Mouse (Mus musculus): ENCODE measurements around the gene Plppr3. TPM values are rescaled to one million over a fixed set of nuclear protein-coding genes. Genes with fewer than 3 reads are reported as not detected.

Plppr3 gene
- polyA plus RNA-seq, 2 experiments: 3.0 to 7.0 TPM

GRCm38 (mm10) chr10:79862925-79863324, 11.5 kb downstream of the Plppr3 start:
- Histone ChIP-seq H3K36me3 (replicated peaks; ENCODE audit: control insufficient read depth, insufficient read depth, low read depth) (peaks cover 61% of the 10 kb centered on the region), H3K4me3 (ENCODE audit: insufficient read depth in 1 of 2, low read depth in 2 of 2, low read length in 2 of 2) (no peak overlapping the region), H3K9me3 (ENCODE audit: control insufficient read depth, low read length) (no peaks in the 10 kb centered on the region), H3K27ac (no peak overlapping the region), H3K4me1 (replicated peaks; ENCODE audit: control insufficient read depth in 2 of 2, insufficient read depth in 2 of 2, low read length in 1 of 2) (peaks cover 0 to 3% of the 10 kb centered on the region in 2 experiments; a peak in 1 of 4 replicates), H3K4me2 (ENCODE audit: low read depth) (no peak overlapping the region), H3K9ac (replicated peaks) (no peak overlapping the region), H3K27me3 (ENCODE audit: control insufficient read depth, insufficient read depth, low read length) (no peaks in the 10 kb centered on the region)
- no peak for DNase-seq (ENCODE audit: low read depth in 3 of 3, low spot score in 3 of 3)
- WGBS (ENCODE audit: insufficient replicate concordance): 77% methylated on average over 10 of the region's 10 CpGs
- ATAC-seq (ENCODE audit: insufficient read depth): no peak
- TF ChIP-seq EP300 (IDR thresholded peaks at IDR 0.05; ENCODE audit: low read depth) (no peak), CTCF (IDR thresholded peaks at IDR 0.05; ENCODE audit: low read depth) (no peak)

DNA sequence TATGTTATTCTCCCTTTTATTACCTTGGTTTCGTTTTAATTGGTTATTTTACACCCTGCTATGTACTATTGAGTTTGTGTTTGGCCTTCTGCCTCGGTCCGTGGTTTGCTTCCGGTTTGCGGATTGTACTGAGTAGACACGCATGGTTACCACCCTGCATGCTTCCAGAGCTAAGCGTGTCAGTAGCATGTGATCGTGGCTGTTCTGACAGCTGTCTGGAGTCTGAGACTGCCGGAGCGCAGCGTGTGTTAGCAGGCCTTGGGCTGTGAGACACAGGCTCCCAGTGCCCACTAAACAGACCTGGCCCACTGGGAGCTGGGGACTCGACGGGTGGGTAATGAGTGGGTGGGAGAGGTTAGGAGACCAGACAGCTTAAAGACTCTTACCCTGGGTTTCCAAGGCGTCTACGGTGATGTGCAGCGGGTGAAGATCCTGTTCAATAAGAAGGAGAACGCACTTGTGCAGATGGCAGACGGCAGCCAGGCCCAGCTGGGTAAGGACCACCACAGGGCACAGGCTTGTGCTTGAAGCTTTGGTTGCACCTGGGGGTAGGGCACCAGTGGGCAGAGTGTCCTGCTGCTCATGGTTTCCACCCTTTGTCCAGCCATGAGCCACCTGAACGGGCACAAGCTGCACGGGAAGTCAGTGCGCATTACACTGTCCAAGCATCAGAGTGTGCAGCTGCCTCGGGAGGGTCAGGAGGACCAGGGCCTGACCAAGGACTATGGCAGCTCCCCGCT, 12.2 kb downstream of the Plppr3 start:
- Histone ChIP-seq H3K27me3 (ENCODE audit: control insufficient read depth, insufficient read depth, low read length) (no peaks in the 10 kb centered on the region), H3K36me3 (replicated peaks; ENCODE audit: control insufficient read depth, insufficient read depth, low read depth) (peaks cover 66% of the 10 kb centered on the region), H3K9ac (replicated peaks) (no peak overlapping the region), H3K27ac (no peak overlapping the region), H3K9me3 (ENCODE audit: control insufficient read depth, low read length) (no peaks in the 10 kb centered on the region), H3K4me1 (replicated peaks; ENCODE audit: control insufficient read depth in 2 of 2, insufficient read depth in 2 of 2, low read length in 1 of 2) (peaks cover 1 to 10% of the 10 kb centered on the region in 2 experiments; a peak in 3 of 4 replicates), H3K4me3 (ENCODE audit: insufficient read depth in 1 of 2, low read depth in 2 of 2, low read length in 2 of 2) (no peak overlapping the region), H3K4me2 (ENCODE audit: low read depth) (no peak overlapping the region)
- no peak for DNase-seq (ENCODE audit: low read depth in 3 of 3, low spot score in 3 of 3)
- ATAC-seq (ENCODE audit: insufficient read depth): no peak
- WGBS (ENCODE audit: insufficient replicate concordance): 88% methylated on average over 23 of the region's 23 CpGs
- TF ChIP-seq EP300 (IDR thresholded peaks at IDR 0.05; ENCODE audit: low read depth) (no peak), CTCF (IDR thresholded peaks at IDR 0.05; ENCODE audit: low read depth) (no peak)

DNA sequence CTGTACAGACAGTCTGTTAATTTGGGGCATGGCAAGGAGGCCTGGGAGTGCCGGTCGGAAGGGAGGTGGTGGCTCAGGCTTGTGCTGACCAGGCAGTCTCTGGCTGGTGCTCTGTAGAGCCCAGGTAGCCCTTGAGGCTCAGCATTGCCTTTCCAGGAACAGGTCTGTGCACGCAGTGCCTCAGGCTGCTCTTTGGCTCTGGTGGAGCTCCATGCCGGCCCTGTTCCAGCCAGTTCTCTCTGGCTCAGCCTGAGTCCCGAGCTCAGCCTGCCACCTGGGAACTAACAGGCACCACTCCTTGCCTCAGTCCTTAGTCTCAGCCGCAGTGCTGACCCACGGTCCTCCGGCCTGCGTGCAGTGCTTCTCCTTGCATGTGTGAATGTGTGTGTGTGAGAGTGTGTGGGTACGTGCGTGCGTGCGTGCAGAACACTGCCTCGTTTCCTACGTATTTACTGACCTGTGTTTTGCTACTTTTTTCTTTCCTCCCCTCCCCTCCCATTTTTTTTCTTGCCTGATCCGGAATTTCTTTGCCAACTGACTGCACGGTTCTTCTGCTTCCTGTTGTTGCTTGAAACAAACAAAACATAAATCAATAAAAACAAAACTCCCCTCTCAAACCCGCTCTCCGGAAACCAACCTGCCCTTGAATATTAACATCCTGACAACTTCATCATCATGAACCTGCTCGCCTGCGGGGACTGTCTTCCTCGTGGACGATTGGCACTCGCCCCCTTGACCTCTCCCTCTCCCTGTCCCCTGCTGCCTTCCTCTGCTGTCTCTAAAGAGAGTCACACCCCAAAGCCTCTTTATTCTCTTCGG, 13.0 kb downstream of the Plppr3 start:
- no peak overlapping the region for H3K9ac ChIP-seq (replicated peaks)
- peaks cover 74% of the 10 kb centered on the region for H3K36me3 ChIP-seq (replicated peaks; ENCODE audit: control insufficient read depth, insufficient read depth, low read depth)
- no peak overlapping the region for H3K27ac ChIP-seq
- H3K9me3 ChIP-seq (ENCODE audit: control insufficient read depth, low read length): no peaks in the 10 kb centered on the region
- 87% methylated on average over 25 of the region's 25 CpGs for whole genome bisulfite sequencing (ENCODE audit: insufficient replicate concordance)
- TF ChIP-seq CTCF (IDR thresholded peaks at IDR 0.05; ENCODE audit: low read depth): no peak
- no peak for TF ChIP-seq EP300 (IDR thresholded peaks at IDR 0.05; ENCODE audit: low read depth)
- DNase-seq (ENCODE audit: low read depth in 3 of 3, low spot score in 3 of 3) (no peak), ATAC-seq (ENCODE audit: insufficient read depth) (no peak)
- no peak overlapping the region for H3K4me2 ChIP-seq (ENCODE audit: low read depth)
- peaks cover 4 to 18% of the 10 kb centered on the region in 2 experiments; a peak in 3 of 4 replicates for H3K4me1 ChIP-seq (replicated peaks; ENCODE audit: control insufficient read depth in 2 of 2, insufficient read depth in 2 of 2, low read length in 1 of 2)
- no peak overlapping the region for H3K4me3 ChIP-seq (ENCODE audit: insufficient read depth in 1 of 2, low read depth in 2 of 2, low read length in 2 of 2)
- no peaks in the 10 kb centered on the region for H3K27me3 ChIP-seq (ENCODE audit: control insufficient read depth, insufficient read depth, low read length)

GRCm38 (mm10) chr10:79860079-79860911, 14.1 kb downstream of the Plppr3 start:
- ATAC-seq (ENCODE audit: insufficient read depth) (no peak), DNase-seq (ENCODE audit: low read depth in 3 of 3, low spot score in 3 of 3) (no peak)
- H3K27ac ChIP-seq: no peak overlapping the region
- TF ChIP-seq EP300 (IDR thresholded peaks at IDR 0.05; ENCODE audit: low read depth): no peak
- no peak for TF ChIP-seq CTCF (IDR thresholded peaks at IDR 0.05; ENCODE audit: low read depth)
- 90% methylated on average over 26 of the region's 26 CpGs for WGBS (ENCODE audit: insufficient replicate concordance)
- H3K9ac ChIP-seq (replicated peaks): no peak overlapping the region
- peaks cover 8 to 24% of the 10 kb centered on the region in 2 experiments; a peak in 3 of 4 replicates for H3K4me1 ChIP-seq (replicated peaks; ENCODE audit: control insufficient read depth in 2 of 2, insufficient read depth in 2 of 2, low read length in 1 of 2)
- H3K27me3 ChIP-seq (ENCODE audit: control insufficient read depth, insufficient read depth, low read length): no peaks in the 10 kb centered on the region
- H3K9me3 ChIP-seq (ENCODE audit: control insufficient read depth, low read length): no peaks in the 10 kb centered on the region
- H3K4me2 ChIP-seq (ENCODE audit: low read depth): no peak overlapping the region
- no peak overlapping the region for H3K4me3 ChIP-seq (ENCODE audit: insufficient read depth in 1 of 2, low read depth in 2 of 2, low read length in 2 of 2)
- peaks cover 75% of the 10 kb centered on the region for H3K36me3 ChIP-seq (replicated peaks; ENCODE audit: control insufficient read depth, insufficient read depth, low read depth)
